Mouse (Mus musculus): Measurements from ENCODE around the gene Gm12789. TPM values are rescaled to one million over a fixed set of nuclear protein-coding genes. Genes with fewer than 3 reads are reported as not detected.

Gene Gm12789
- not detected in 2 replicates for polyA plus RNA-seq (2012; rRNA removed; ENCODE audit: low replicate concordance)

DNA sequence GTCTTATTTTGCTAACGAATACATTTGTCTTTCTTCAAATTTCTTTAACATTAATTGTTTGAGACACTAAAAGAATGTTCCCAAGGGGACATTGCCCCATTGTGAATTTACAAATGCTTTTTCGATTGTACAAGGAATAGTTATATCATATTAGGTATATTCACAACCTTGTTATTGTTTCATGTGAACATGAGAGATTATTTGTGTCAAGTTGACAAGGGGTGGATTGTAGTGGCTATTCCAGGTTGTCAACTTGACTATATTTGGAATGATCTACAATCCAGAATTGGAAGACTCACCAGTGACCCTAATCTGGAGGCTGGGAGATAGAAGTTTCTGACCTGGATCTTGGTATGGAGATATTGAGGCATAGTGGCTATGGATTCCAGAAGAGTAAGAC lies at the start of gene Gm12789:
TSS of gene Gm12789 (plus strand) at position 301 of the 400 bp plus-strand sequence.

DNA sequence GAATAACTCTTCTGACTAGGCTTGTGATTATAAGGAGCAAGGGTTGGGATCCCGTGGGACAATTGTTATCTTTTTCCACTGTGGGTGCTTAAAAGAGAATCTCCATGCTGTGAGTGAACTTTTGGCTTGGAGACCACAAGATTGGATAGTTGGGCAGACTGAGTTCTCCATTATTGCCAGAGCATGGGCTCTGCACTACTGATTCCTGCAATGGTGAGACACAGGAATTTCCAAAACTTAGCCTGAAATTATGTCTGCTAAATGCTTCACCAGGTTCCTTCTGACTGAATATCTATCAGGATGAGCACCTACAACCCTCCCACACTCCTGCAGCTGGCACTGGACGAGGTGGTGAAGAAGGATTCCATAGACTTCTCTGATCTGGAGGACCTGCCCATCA lies 46.3 kb upstream of the Gm12789 start, which contains the start of gene Gm12794:
TSS of gene Gm12794 (plus strand) at position 301 of the 400 bp plus-strand sequence.

DNA sequence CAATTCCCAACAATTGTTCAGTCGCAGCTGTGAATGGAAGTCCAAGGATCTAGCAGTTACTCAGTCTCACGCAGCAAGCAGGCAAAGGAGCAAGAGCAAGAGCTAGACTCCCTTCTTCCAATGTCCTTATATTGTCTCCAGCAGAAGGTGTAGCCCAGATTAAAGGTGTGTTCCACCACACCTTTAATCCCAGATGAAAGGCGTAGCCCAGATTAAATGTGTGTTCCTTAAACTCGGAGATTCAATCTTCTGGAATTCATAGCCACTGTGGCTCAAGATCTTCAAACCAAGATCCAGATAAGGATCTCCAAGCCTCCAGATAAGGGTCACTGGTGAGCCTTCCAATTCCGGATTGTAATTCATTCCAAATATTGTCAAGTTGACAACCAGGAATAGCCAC lies 5.5 kb upstream of the Gm12789 start, which contains the start of gene Gm12790:
TSS of gene Gm12790 (minus strand) at position 101 of the 400 bp plus-strand sequence.

Other genes with a start within 250 kb of the Gm12789 start
- not detected in 2 replicates for gene B020004J07Rik, start 142.6 kb upstream of the Gm12789 start, polyA plus RNA-seq (2012; rRNA removed; ENCODE audit: low replicate concordance)
- not detected in 2 replicates for gene C130073F10Rik, start 92.8 kb upstream of the Gm12789 start, polyA plus RNA-seq (2012; rRNA removed; ENCODE audit: low replicate concordance)
- gene Gm12800, start 77.5 kb upstream of the Gm12789 start, polyA plus RNA-seq (2012; rRNA removed; ENCODE audit: low replicate concordance), result not detected in 2 replicates
- gene Gm12794, start 46.2 kb upstream of the Gm12789 start, polyA plus RNA-seq (2012; rRNA removed; ENCODE audit: low replicate concordance), result not detected in 2 replicates
- gene Gm12790, start 5.6 kb upstream of the Gm12789 start, polyA plus RNA-seq (2012; rRNA removed; ENCODE audit: low replicate concordance), result not detected in 2 replicates
- gene Pde4b, start 100.9 kb downstream of the Gm12789 start, polyA plus RNA-seq (2012; rRNA removed; ENCODE audit: low replicate concordance), result 1.1 and 1.2 TPM in 2 replicates